Mouse (Mus musculus) C2C12 (cell line): ENCODE data around the gene Tnfrsf12a.

Experiments used
- CEBPB ChIP-seq: IDR thresholded peaks from one replicate; pipeline ENCODE4 v1.6.1; 2011; ENCODE audit warnings: low read depth, mild to moderate bottlenecking, control low read depth, moderate library complexity
- CTCF ChIP-seq: IDR thresholded peaks from one replicate; pipeline ENCODE4 v1.5.1; 2011; ENCODE audit not compliant: control insufficient read depth, insufficient read depth, insufficient read length
- MAX ChIP-seq: IDR thresholded peaks from one replicate; pipeline ENCODE4 v1.6.1; 2011; ENCODE audit warnings: mild to moderate bottlenecking, control low read depth
- MYOD1 ChIP-seq: IDR thresholded peaks from one replicate; pipeline ENCODE4 v1.6.1; 2011; ENCODE audit warnings: low read depth; ENCODE audit not compliant: control insufficient read depth, insufficient read length
- MYOG ChIP-seq: IDR thresholded peaks from one replicate; pipeline ENCODE4 v1.6.1; 2011; ENCODE audit not compliant: control insufficient read depth, insufficient read length; ENCODE audit errors: extremely low read depth
- USF1 ChIP-seq: IDR thresholded peaks from one replicate; pipeline ENCODE4 v1.6.1; 2011; ENCODE audit warnings: low read depth, mild to moderate bottlenecking, control low read depth, moderate library complexity

GRCm38 (mm10) chr17:23658450-23658849 lies 18.8 kb downstream of the Tnfrsf12a start:
- TF ChIP-seq CTCF: no peak
- no peak for TF ChIP-seq CEBPB
- TF ChIP-seq MAX: no peak
- no peak for TF ChIP-seq MYOD1
- no peak for TF ChIP-seq MYOG
- TF ChIP-seq USF1: no peak
